Mouse (Mus musculus) ES-E14 (cell line): ENCODE measurements around the gene Kalrn.

ENCODE experiments used
- CHD2 ChIP-seq: IDR thresholded peaks from 2 replicates; pipeline ENCODE4 v1.6.1; 2014; ENCODE audit warnings: mild to moderate bottlenecking, low read depth, low read length, inconsistent platforms
- HCFC1 ChIP-seq: IDR thresholded peaks from 2 replicates; pipeline ENCODE4 v1.6.1; 2012; ENCODE audit warnings: low read length, inconsistent platforms, borderline replicate concordance; ENCODE audit not compliant: insufficient read depth
- ZC3H11A ChIP-seq: IDR thresholded peaks from 2 replicates; pipeline ENCODE4 v1.6.1; 2012; ENCODE audit warnings: low read depth, mild to moderate bottlenecking, inconsistent platforms, low read length, borderline replicate concordance
- ZNF384 ChIP-seq: IDR thresholded peaks from 2 replicates; pipeline ENCODE4 v1.6.1; 2012; ENCODE audit warnings: low read depth, low read length, inconsistent platforms

GRCm38 (mm10) chr16:34231952-34232351 is 341.4 kb downstream of the Kalrn start:
- TF ChIP-seq HCFC1 (no peak), CHD2 (no peak), ZC3H11A (no peak), ZNF384 (no peak)
